Mouse (Mus musculus) heart, postnatal 0 days (tissue): ENCODE data around the gene Dhcr24. TPM values are rescaled to one million over a fixed set of nuclear protein-coding genes. Genes with fewer than 3 reads are reported as not detected.
A peak's percentile ranks its signal among the peaks of the same experiment; 100 is the strongest.

Source experiments
- ATAC-seq: fragments of 200-750 bp; cut with Nextera tagmentation; 2 replicates; pipeline ENCODE4 v1.8.0; 2017; ENCODE audit warnings: low read depth, moderate number of reproducible peaks, moderate library complexity; ENCODE audit not compliant: insufficient read depth
- DNase-seq: peaks from one replicate; pipeline ENCODE4 v3.0.0-alpha.2; 2016; ENCODE audit warnings: low spot score
- H3K27ac ChIP-seq: fragments of 300-500 bp; sonication (generic); 2 replicates; pipeline ENCODE4 v1.5.1; 2014; ENCODE audit warnings: low read depth, mild to moderate bottlenecking
- H3K27me3 ChIP-seq: fragments of 300-500 bp; sonication (generic); 2 replicates; pipeline ENCODE4 v1.6.1; 2014; ENCODE audit warnings: low read length, mixed read lengths; ENCODE audit not compliant: control insufficient read depth, insufficient read depth
- H3K36me3 ChIP-seq: fragments of 300-500 bp; sonication (generic); replicated peaks from 2 replicates; pipeline ENCODE4 v1.6.1; 2014; ENCODE audit warnings: low read length, mixed read lengths; ENCODE audit not compliant: control insufficient read depth, insufficient read depth
- H3K4me1 ChIP-seq: fragments of 300-500 bp; sonication (generic); 2 replicates; pipeline ENCODE4 v1.6.1; 2014; ENCODE audit warnings: antibody characterized with exemption; ENCODE audit not compliant: control insufficient read depth, insufficient read depth
- H3K4me2 ChIP-seq: fragments of 300-500 bp; sonication (generic); 2 replicates; pipeline ENCODE4 v1.6.1; 2014; ENCODE audit warnings: low read depth, mild to moderate bottlenecking, low read length, moderate library complexity
- H3K4me3 ChIP-seq: fragments of 300-500 bp; sonication (generic); 2 replicates; pipeline ENCODE4 v1.5.1; 2014; ENCODE audit warnings: low read depth, low read length
- H3K9ac ChIP-seq: fragments of 300-500 bp; sonication (generic); replicated peaks from 2 replicates; pipeline ENCODE4 v1.6.1; 2014; ENCODE audit warnings: low read depth, low read length, mixed read lengths
- H3K9me3 ChIP-seq: fragments of 300-500 bp; sonication (generic); replicated peaks from 2 replicates; pipeline ENCODE4 v1.6.1; 2016; ENCODE audit warnings: low read length; ENCODE audit not compliant: control insufficient read depth
- CTCF ChIP-seq: IDR thresholded peaks from 2 replicates; pipeline ENCODE4 v1.5.1; 2016; ENCODE audit warnings: antibody characterized with exemption, control low read depth, low read depth
- EP300 ChIP-seq: IDR thresholded peaks from 2 replicates; pipeline ENCODE4 v1.6.1; 2016; ENCODE audit warnings: antibody characterized with exemption, low read depth
- whole genome bisulfite sequencing: fragments of 180-500 bp; shearing (Covaris S2); extraction: QIAGEN DNeasy Blood & Tissue Kit; methylation state at CpG from one replicate; pipeline ENCODE4 v1.1.7; 2014; 5-methylcytosine and 5-hydroxymethylcytosine counted together
- polyA plus RNA-seq: library from polyadenylated mRNA; unstranded; fragments of >200 nt; fragmentation: Nextera tagmentation; extraction: Ambion mirVana; gene quantifications from 2 replicates; pipeline ENCODE4 v1.2.1, GENCODE M21; 2015
- total RNA-seq: library from RNA; depleted of rRNA; stranded (reverse); fragments of >200 nt; gene quantifications from 2 replicates; pipeline ENCODE4 v1.2.3, GENCODE M21; 2014; ENCODE audit warnings: low replicate concordance

Dhcr24 gene
- total and polyA plus RNA-seq, 2 experiments from 2014 or later, result 1.7 to 41.8 TPM

DNA sequence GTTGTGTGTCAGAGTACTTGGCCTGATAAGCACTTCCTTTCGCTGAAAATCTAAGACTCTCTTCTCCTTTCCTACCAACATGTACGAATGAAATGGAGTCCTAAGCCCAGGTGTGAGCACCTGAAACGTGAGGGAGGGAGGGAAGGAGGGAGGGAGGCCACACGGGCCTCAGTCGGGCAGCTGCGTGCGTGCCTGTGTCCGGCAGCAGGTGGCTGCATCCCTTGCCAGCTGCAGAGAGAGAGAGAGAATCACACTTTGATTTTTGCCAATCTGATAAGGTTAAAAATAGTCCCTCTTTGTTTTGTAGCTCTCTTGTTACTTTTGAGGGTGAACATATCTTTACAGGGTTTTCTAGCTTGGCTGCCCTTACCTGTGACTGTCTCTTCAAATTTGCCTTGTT, 14.2 kb downstream of the Dhcr24 start:
- ATAC-seq (no peak), DNase-seq (no peak)
- H3K9me3 ChIP-seq, result no peaks in the 10 kb centered on the region
- no peak overlapping the region for H3K27ac ChIP-seq
- peaks cover 67% of the 10 kb centered on the region for H3K36me3 ChIP-seq
- no peak overlapping the region for H3K4me3 ChIP-seq
- 45% methylated on average over 8 of the region's 8 CpGs for WGBS
- no peaks in the 10 kb centered on the region for H3K27me3 ChIP-seq
- peaks cover 8% of the 10 kb centered on the region for H3K4me1 ChIP-seq
- H3K9ac ChIP-seq, result no peak overlapping the region
- H3K4me2 ChIP-seq, result no peak overlapping the region
- TF ChIP-seq EP300 (no peak), CTCF (no peak)

- ATAC-seq, result no peak
- H3K4me2 ChIP-seq, result no peak overlapping the region
- no peak overlapping the region for H3K27ac ChIP-seq
- no peaks in the 10 kb centered on the region for H3K27me3 ChIP-seq
- H3K9me3 ChIP-seq, result no peaks in the 10 kb centered on the region
- H3K9ac ChIP-seq, result no peak overlapping the region
- WGBS, result 81% methylated on average over 7 of the region's 7 CpGs
- no peak overlapping the region for H3K4me3 ChIP-seq
- TF ChIP-seq EP300, result no peak
- TF ChIP-seq CTCF, result no peak
- peaks cover 29% of the 10 kb centered on the region for H3K4me1 ChIP-seq
- DNase-seq, result no peak
- peaks cover 51% of the 10 kb centered on the region for H3K36me3 ChIP-seq
Measured at GRCm38 (mm10) chr4:106577511-106577910, 16.7 kb downstream of the Dhcr24 start.

- H3K9me3 ChIP-seq, result no peaks in the 10 kb centered on the region
- H3K4me3 ChIP-seq, result no peak overlapping the region
- WGBS, result 27% methylated on average over 14 of the region's 14 CpGs
- H3K9ac ChIP-seq, result no peak overlapping the region
- peaks cover 28% of the 10 kb centered on the region for H3K36me3 ChIP-seq
- no peak for TF ChIP-seq EP300
- TF ChIP-seq CTCF, result no peak
- no peaks in the 10 kb centered on the region for H3K27me3 ChIP-seq
- H3K4me2 ChIP-seq, result peak overlapping the region; percentile 32
- peak; percentile 48 for DNase-seq
- peaks cover 22% of the 10 kb centered on the region for H3K4me1 ChIP-seq
- peak; percentile 64 for ATAC-seq
- H3K27ac ChIP-seq, result no peak overlapping the region; the same call in 1 of the 2 replicates
Measured at GRCm38 (mm10) chr4:106581176-106581864, 20.5 kb downstream of the Dhcr24 start.

DNA sequence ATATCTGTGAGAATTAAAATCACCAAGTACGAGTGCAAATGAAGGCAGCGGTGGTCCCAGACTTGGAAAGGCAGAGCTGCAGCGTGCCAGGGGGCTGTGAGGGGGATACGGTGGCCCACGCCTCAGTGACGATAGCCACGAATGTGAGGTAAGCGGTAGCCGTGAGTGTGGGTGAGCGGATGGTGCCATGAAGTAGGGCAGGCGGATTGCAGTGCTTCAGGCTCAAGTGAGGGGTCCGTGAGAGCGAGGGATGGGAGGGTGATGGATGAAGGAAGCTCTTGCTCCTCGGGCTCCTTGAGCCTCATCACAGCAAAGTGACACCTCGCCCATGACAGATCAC, 21.0 kb downstream of the Dhcr24 start:
- ATAC-seq (no peak), DNase-seq (no peak)
- Histone ChIP-seq H3K9ac (no peak overlapping the region), H3K36me3 (peaks cover 28% of the 10 kb centered on the region), H3K27me3 (no peaks in the 10 kb centered on the region), H3K4me1 (peaks cover 22% of the 10 kb centered on the region), H3K9me3 (no peaks in the 10 kb centered on the region), H3K4me2 (peak overlapping the region; percentile 32), H3K27ac (no peak overlapping the region), H3K4me3 (no peak overlapping the region)
- 35% methylated on average over 15 of the region's 15 CpGs for WGBS
- no peak for TF ChIP-seq CTCF
- TF ChIP-seq EP300, result no peak

GRCm38 (mm10) chr4:106582428-106583153, 21.8 kb downstream of the Dhcr24 start:
- 66% methylated on average over 12 of the region's 12 CpGs for whole genome bisulfite sequencing
- ATAC-seq (no peak), DNase-seq (no peak)
- TF ChIP-seq CTCF (no peak), EP300 (no peak)
- Histone ChIP-seq H3K4me2 (no peak overlapping the region), H3K9ac (no peak overlapping the region), H3K4me3 (no peak overlapping the region), H3K9me3 (no peaks in the 10 kb centered on the region), H3K27ac (no peak overlapping the region), H3K36me3 (peaks cover 28% of the 10 kb centered on the region), H3K27me3 (no peaks in the 10 kb centered on the region), H3K4me1 (peaks cover 22% of the 10 kb centered on the region)
